Mouse (Mus musculus) hindbrain, postnatal 0 days (tissue): ENCODE results near the gene Xpo6. TPM values are rescaled to one million over a fixed set of nuclear protein-coding genes. Genes with fewer than 3 reads are reported as not detected.

Source experiments
- ATAC-seq: fragments of 200-750 bp; cut with Nextera tagmentation; 2 replicates; pipeline ENCODE4 v1.8.0; 2017; ENCODE audit warnings: mild to moderate bottlenecking, moderate TSS enrichment, moderate library complexity
- DNase-seq: peaks from one replicate; pipeline ENCODE4 v3.0.0-alpha.2; 2015; ENCODE audit warnings: low spot score
- H3K27ac ChIP-seq: fragments of 300-500 bp; sonication (generic); 2 replicates; pipeline ENCODE4 v1.5.1; 2014; ENCODE audit warnings: mild to moderate bottlenecking
- H3K27me3 ChIP-seq: fragments of 300-500 bp; sonication (generic); 2 replicates; pipeline ENCODE4 v1.6.1; 2014; ENCODE audit warnings: low read length, mixed read lengths; ENCODE audit not compliant: insufficient read depth
- H3K36me3 ChIP-seq: fragments of 300-500 bp; sonication (generic); 2 replicates; pipeline ENCODE4 v1.6.1; 2014; ENCODE audit warnings: low read length, mixed read lengths; ENCODE audit not compliant: insufficient read depth
- H3K4me1 ChIP-seq: fragments of 300-500 bp; sonication (generic); 2 replicates; pipeline ENCODE4 v1.6.1; 2014; ENCODE audit warnings: antibody characterized with exemption, low read length, mixed read lengths; ENCODE audit not compliant: insufficient read depth
- H3K4me2 ChIP-seq: fragments of 300-500 bp; sonication (generic); 2 replicates; pipeline ENCODE4 v1.6.1; 2014; ENCODE audit warnings: low read depth, mild to moderate bottlenecking, low read length, moderate library complexity, mixed read lengths
- H3K4me3 ChIP-seq: fragments of 300-500 bp; sonication (generic); 2 replicates; pipeline ENCODE4 v1.5.1; 2014; ENCODE audit warnings: low read length
- H3K9ac ChIP-seq: fragments of 300-500 bp; sonication (generic); replicated peaks from 2 replicates; pipeline ENCODE4 v1.6.1; 2014; ENCODE audit warnings: mild to moderate bottlenecking, low read length, moderate library complexity, mixed read lengths
- H3K9me3 ChIP-seq: fragments of 300-500 bp; sonication (generic); 2 replicates; pipeline ENCODE4 v1.6.1; 2016; ENCODE audit warnings: low read length, mixed read lengths
- CTCF ChIP-seq: IDR thresholded peaks from 2 replicates; pipeline ENCODE4 v1.5.1; 2016; ENCODE audit warnings: antibody characterized with exemption, control low read depth, low read depth
- WGBS: fragments of 180-500 bp; shearing (Covaris S2); extraction: QIAGEN DNeasy Blood & Tissue Kit; methylation state at CpG from one replicate; pipeline ENCODE4 v1.1.7; 2014; 5-methylcytosine and 5-hydroxymethylcytosine counted together
- polyA plus RNA-seq: library from polyadenylated mRNA; unstranded; fragments of >200 nt; fragmentation: Nextera tagmentation; extraction: Ambion mirVana; gene quantifications from 2 replicates; pipeline ENCODE4 v1.2.1, GENCODE M21; 2015
- total RNA-seq: library from RNA; depleted of rRNA; stranded (reverse); fragments of >200 nt; gene quantifications from 2 replicates; pipeline ENCODE4 v1.2.3, GENCODE M21; 2014

Gene Xpo6
- total and polyA plus RNA-seq, 2 experiments from 2014 or later = 45.4 to 124 TPM

DNA sequence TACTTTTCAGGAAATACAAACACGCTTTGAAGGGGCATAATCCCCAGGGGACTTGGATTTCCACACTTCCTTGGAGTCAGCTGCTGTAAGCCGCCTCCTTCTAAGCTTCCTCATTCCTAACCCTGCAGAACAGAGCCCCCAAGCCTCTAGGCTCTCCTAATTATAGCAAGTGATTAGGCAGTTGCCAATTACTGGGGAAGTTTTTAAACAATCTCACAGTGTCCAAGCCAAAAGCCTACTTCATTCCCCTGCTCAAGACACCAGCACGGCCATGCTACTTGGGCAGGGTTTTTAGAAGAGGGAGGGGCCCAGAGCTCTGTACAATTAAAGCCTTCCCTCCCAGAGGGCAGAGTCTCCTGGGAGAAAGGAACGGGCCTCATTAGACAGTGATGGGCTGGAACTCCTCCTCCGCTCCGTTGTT lies 114.0 kb downstream of the Xpo6 start:
- Histone ChIP-seq H3K4me1 (peaks cover 9% of the 10 kb centered on the region; the same call in 1 of the 2 replicates), H3K27ac (no peak overlapping the region), H3K9me3 (no peaks in the 10 kb centered on the region), H3K4me3 (no peak overlapping the region), H3K4me2 (no peak overlapping the region), H3K36me3 (no peaks in the 10 kb centered on the region), H3K27me3 (no peaks in the 10 kb centered on the region), H3K9ac (no peak overlapping the region)
- DNase-seq (peak; percentile 48), ATAC-seq (no peak)
- 19% methylated on average over 6 of the region's 6 CpGs for WGBS
- TF ChIP-seq CTCF = no peak

DNA sequence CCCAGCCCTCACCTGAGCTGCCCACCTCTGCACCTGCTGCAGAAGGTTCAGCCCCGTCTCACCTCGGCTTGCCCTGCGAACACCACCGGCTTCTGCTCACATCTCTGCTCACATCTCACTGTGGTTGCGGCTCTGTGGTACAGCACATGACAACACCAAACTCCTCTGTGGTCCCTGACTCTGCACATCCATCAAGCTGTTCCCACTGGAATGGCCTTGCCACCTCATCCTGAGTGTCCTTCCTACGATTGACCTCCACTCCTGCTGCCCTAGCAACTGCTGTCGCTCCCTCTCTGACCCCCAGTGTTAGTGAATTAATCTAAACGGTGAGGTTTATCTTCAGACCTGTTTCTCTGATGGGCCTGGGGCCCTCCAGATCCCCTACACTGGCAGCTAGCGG lies 115.1 kb downstream of the Xpo6 start:
- 90% methylated on average over 9 of the region's 9 CpGs for WGBS
- Histone ChIP-seq H3K9me3 (no peaks in the 10 kb centered on the region), H3K4me2 (no peak overlapping the region), H3K27me3 (no peaks in the 10 kb centered on the region), H3K4me3 (no peak overlapping the region), H3K4me1 (peaks cover 13% of the 10 kb centered on the region), H3K27ac (no peak overlapping the region), H3K9ac (no peak overlapping the region), H3K36me3 (no peaks in the 10 kb centered on the region)
- no peak for TF ChIP-seq CTCF
- ATAC-seq (no peak), DNase-seq (no peak)

- DNase-seq (no peak), ATAC-seq (no peak)
- TF ChIP-seq CTCF = no peak
- H3K9me3 ChIP-seq = no peaks in the 10 kb centered on the region
- no peak overlapping the region for H3K27ac ChIP-seq
- H3K4me3 ChIP-seq = no peak overlapping the region
- H3K27me3 ChIP-seq = no peaks in the 10 kb centered on the region
- peaks cover 13% of the 10 kb centered on the region for H3K4me1 ChIP-seq
- H3K36me3 ChIP-seq = no peaks in the 10 kb centered on the region
- 13% methylated on average over 4 of the region's 4 CpGs for WGBS
- 0 out of 2 replicates have a peak overlapping the region, but pooled peaks have one; percentile 7 for H3K4me2 ChIP-seq
- no peak overlapping the region for H3K9ac ChIP-seq
Observed at GRCm38 (mm10) chr7:126083980-126084348, 116.3 kb downstream of the Xpo6 start.

DNA sequence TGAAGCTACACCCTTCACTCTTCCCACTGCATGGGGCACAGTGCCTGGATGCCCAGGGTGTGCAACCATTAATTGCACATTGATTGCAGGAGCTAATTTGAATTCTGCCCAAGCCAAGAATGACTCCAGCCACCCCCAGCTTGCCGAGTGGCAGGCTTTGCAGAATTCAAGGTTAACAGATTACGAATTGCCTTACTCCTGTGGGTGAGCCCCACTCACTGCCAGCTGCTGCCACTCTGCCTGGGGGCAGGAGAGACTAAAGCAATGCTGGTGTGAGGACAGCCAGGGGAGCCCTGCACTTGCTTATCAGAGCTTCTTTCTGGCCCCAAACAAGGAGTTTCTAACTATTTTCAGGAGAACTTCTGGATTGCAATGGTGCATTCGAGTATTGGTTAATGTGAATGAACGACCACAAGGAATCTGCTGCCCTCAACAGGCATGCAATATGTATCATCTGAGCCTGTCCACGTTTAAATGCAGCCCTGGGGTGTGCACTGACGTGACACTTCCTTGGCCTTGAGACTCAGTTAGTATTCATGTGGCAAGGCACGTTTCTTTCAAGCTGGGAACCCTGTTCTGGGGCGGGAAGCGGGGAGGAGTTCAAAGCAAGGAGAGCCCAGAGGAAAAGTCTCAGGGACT lies 116.8 kb downstream of the Xpo6 start:
- no peaks in the 10 kb centered on the region for H3K27me3 ChIP-seq
- 12% methylated on average over 9 of the region's 9 CpGs for WGBS

DNA sequence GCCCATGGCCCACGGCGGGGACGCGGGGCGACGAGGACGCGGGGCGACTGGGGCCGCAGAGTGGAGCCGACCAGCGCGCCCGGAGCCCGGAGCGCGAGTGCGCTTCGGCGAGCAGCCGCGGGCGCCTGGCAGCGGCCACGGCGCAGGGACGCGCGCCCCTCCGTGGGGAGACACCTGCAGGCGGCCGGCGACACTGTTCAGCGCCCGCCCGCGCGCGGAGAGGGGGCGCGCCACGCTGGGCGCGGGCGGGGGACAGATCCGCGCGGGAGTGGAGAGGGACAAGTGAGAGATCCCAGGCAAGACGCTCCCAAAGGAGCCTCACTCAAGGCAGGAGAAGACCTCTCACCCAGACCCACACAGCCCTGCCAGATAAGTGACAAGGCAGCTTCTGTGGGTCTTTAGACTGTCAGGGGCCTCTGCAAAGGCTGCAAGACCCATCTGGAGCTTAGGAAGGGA lies 118.0 kb downstream of the Xpo6 start, which contains the start of gene Gsg1l:
Gsg1l (minus strand) TSS at position 126 of the 456 bp plus-strand sequence.
- H3K36me3 ChIP-seq = no peaks in the 10 kb centered on the region
- ATAC-seq (peak; percentile 64), DNase-seq (peak; percentile 78)
- H3K4me3 ChIP-seq = peak within 1 kb of the TSS; percentile 68
- no peaks in the 10 kb centered on the region for H3K9me3 ChIP-seq
- H3K27me3 ChIP-seq = no peaks in the 10 kb centered on the region
- no peak for TF ChIP-seq CTCF
- H3K4me1 ChIP-seq = peaks cover 13% of the 10 kb centered on the region
- peak within 1 kb of the TSS; percentile 87 for H3K4me2 ChIP-seq
- H3K9ac ChIP-seq = peak within 1 kb of the TSS; percentile 72
- 3% methylated on average over 48 of the region's 49 CpGs for WGBS
- peak within 1 kb of the TSS; percentile 74 for H3K27ac ChIP-seq

More for the DNA sequence above, 116.8 kb downstream of the Xpo6 start:
- DNase-seq (peak; percentile 71), ATAC-seq (no peak)
- Histone ChIP-seq H3K9ac (no peak overlapping the region), H3K4me3 (no peak overlapping the region), H3K27ac (no peak overlapping the region), H3K4me2 (0 out of 2 replicates have a peak overlapping the region, but pooled peaks have one; percentile 7), H3K4me1 (peaks cover 13% of the 10 kb centered on the region), H3K36me3 (no peaks in the 10 kb centered on the region), H3K9me3 (no peaks in the 10 kb centered on the region)
- peak; percentile 70 for TF ChIP-seq CTCF

DNA sequence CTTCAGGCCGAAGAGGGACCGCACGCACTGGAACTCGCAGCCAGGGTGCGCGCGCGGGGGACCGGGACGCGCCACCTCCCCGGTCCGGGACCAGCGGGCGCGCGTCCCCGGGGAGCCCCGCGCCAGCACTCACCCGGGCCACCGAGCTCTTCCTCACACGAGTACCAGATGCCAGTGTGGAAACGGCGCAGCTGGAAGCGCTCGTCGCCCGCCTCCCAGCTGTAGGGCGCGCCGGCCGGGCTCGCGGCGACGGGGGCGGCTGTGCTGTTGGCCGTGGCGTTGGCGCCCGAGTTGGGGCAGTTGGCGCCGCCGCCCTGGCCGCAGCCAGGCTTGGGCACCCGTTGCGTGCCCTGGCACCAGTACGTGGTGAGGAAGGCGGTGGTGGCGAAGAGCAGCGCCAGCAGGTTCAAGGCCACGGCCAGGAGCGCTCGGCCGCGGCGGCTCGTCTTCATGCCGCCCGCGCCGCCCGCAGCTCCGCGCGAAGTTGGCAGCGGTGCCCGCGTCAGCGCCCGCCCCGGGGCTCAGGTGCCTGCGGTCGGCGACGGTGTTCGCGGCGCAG lies 118.5 kb downstream of the Xpo6 start:
- Histone ChIP-seq H3K27me3 (no peaks in the 10 kb centered on the region), H3K36me3 (no peaks in the 10 kb centered on the region), H3K9ac (peak overlapping the region; percentile 72), H3K4me3 (peak overlapping the region; percentile 68), H3K9me3 (no peaks in the 10 kb centered on the region), H3K4me1 (peaks cover 13% of the 10 kb centered on the region), H3K27ac (peak overlapping the region; percentile 74), H3K4me2 (peak overlapping the region; percentile 87)
- WGBS = 3% methylated on average over 79 of the region's 80 CpGs
- TF ChIP-seq CTCF = no peak
- peak; percentile 45 for DNase-seq
- ATAC-seq = peak; percentile 35
